Mouse (Mus musculus) T-cell, adult 2 months (primary cell): ENCODE data around the gene Fyb2.
"Not testable (repeated sequence)": the region's sequence is repeated elsewhere in the genome, so short reads cannot be mapped to it uniquely, and the experiment has no call there.

Experiments used
- DNase-seq: peaks from one replicate; pipeline ENCODE4 v3.0.0; 2022; ENCODE audit warnings: low spot score

Gene Fyb2

GRCm38 (mm10) chr4:104939535-104939934, 26.3 kb downstream of the Fyb2 start:
- no peak for DNase-seq

DNA sequence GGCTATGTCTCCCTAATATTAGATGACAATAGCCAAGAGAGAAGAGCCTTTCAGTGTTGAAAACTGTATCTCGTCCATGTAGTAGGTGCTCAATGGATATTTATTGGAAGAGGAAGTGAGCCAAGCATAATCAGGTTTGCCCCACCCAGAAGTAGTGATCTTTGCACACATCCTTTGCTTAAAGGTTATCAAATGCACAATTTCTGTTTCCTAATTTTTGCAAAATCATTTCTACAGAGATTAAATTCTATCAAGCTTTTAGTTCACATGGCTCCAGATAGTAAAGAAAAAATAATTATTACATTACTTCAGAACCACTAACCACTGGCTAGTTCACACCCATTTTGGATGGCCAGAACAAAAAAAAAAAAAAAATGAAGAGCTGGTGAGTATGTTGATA, 28.6 kb downstream of the Fyb2 start:
- DNase-seq: no peak

DNA sequence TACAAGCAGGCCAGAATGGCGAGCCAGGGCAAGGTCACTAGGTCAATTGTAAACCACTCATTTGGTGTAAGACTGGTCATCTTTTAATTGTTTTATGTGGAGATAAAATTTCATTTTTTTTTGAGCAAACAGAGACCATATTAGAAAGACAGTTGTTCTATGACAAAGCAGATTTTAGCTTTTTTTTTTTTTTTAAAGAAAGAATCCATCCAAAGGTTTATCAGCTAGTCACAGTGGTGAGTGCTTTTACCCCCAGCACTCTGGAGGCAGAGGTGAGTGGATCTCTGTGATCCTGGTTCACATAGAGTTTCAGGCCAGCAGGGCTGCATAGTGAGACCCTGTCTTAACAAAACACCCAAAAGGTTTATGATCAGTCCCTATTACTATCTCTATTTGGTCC, 31.2 kb downstream of the Fyb2 start:
- no peak for DNase-seq

DNA sequence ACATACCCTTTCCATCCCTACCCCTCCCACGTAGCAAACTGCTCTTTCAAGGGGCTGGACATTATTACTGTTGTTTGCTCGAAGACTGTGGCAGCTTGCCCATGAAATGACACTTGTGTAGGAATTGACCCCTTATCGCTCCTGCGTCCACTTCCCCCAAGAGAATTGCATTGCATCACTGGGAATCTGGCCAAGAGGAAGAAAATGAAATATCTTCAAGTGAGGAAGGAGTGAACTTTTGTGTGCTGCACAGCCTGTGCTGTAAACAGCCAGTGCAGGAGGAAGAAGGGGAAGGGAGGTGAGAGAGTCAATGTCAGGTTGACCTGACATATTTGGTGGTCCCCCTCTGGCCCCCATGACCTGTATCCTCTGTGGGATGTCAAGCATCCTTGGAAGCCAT, 35.6 kb downstream of the Fyb2 start:
- no peak for DNase-seq

GRCm38 (mm10) chr4:104949304-104949703, 36.0 kb downstream of the Fyb2 start:
- DNase-seq: no peak

GRCm38 (mm10) chr4:104951280-104951878, 38.1 kb downstream of the Fyb2 start:
- DNase-seq: no peak

DNA sequence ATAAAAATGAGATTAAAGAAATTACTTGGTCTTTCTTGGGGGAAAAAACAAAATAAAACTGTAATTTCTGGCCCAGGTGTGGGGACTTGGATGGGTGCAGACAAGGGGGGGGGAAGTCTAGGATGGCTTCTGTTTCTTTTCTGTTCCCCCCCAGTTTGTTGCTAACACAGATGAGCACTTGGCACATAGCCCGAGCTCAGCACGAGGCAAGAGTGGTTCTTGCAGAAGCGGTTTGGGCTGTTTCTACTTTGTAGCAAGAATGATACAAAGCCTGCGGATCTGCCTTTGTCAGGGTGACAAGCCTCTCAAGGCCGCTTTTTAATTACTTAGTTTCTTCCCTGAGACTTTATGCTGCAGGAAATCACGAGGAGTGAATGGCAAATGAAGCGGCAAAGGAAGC, 43.4 kb downstream of the Fyb2 start:
- no peak for DNase-seq

DNA sequence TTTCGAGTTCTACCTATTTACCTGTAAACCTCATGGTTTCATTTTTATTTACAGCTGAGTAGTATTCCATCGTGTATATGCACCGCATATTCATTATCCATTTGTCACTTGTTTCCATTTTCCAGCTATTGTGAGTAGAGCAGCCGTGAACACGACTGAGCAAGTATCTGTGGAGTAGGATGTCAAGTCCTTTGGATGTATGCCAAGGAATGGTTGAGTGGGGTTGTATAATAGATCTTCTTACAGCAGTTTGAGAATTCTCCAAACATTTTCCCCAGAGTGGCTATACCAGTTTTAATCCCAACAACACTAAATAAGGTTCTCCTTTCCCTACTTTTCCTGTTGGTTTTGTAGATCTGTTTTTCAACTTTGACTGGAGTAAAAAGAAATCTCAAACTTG, 48.2 kb downstream of the Fyb2 start:
- DNase-seq: no peak

DNA sequence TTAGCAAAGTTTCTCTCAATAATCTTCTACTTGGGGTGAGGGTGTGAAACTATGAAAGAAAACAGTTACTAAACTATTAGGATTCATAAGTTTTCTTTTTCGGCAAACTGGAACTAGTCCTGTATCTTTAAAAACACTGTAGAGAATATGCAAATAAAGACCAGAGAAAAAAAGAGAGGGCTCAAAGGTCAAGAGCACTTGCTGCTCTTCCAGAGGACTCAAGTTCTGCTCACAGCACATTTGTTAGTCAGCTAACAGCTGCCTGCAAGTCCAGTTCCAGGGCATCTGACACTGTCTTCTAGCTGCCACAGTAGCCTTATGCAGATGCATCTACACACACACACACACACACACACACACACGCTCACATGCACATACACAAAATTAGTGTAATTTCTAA, 59.4 kb downstream of the Fyb2 start:
- DNase-seq: no peak

GRCm38 (mm10) chr4:104975162-104975830, 62.0 kb downstream of the Fyb2 start:
- DNase-seq: no peak

GRCm38 (mm10) chr4:104985960-104986632, 72.8 kb downstream of the Fyb2 start:
- DNase-seq: no peak

- no peak for DNase-seq
Measured at GRCm38 (mm10) chr4:104987631-104988030, 74.4 kb downstream of the Fyb2 start.

DNA sequence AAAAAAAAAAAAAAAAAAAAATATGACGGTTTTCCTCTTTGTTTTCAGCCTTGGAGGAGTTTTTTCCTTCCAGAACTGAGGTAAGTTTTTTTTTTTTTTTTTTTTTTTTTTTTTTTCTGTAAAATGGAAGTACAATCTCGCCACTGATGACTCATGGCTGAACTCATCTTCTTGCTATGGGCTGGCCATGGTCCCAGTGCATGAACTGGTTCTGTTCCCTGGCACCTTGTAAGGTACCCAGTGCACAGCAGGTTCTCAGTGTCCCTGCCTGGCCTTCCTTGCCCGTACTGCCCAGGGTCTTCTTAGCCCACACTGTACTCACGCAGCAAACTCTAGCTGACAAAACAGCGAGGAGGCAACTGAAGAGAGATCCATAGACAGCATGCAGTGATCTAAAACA, 74.8 kb downstream of the Fyb2 start:
- no peak for DNase-seq

DNA sequence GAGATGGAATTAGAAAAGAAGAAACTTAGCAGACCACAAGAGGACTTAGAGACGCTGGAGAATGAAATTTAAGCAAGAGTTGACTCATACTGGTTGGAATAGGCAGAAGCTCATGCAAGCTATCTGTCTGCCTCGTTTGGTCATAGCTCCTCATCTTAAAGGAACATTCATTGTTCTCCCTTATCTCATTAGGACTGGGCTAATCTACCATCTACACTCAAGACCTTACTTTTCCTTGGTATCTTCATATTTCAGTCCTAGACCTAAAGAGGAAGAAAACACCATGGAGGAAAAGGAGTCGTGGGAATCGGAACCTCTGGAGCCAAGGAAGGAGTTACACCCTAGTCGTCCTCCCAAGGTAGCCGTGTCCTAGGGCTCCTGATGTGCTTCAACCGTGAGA, 75.5 kb downstream of the Fyb2 start:
- no peak for DNase-seq

DNA sequence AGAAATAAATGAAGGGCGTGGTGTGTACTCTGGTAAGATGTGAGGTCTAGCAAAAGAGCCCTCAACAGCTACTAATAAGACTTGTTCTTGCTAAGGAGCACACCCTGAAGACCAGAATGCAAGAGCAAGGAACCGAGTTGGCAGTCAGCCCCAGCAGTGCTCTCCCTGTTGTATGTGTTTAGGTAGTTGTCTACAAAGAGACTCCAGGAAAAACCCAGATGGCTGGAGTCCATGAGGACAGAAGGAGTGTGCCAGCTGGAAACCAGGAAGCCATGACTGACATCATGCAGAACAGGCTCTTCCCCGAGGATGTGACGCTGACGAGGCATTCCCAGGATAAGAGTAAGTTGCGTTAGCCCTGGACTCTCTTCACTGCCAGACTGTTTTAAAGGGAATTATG, 76.8 kb downstream of the Fyb2 start:
- DNase-seq: no peak

DNA sequence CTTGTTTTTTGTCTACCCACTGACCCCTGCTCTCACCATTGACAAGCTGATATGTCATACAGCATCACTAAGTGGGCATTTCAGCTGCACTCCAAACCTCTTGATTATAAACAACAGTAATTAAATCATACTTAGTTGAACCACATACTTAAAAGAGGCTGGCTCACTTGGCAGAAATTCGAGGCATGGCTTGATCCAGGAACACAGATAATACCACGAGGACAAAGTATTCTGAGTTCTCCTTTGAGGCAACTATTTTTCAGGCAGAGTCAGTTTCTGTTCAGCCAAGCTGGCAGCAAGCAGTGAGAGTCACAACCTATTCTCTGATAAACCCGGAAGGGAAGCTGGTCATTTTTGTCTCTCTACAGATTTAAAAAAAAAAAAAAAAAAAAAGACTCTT, 77.4 kb downstream of the Fyb2 start:
- DNase-seq: no peak

- no peak for DNase-seq
Measured at GRCm38 (mm10) chr4:104992271-104992670, 79.0 kb downstream of the Fyb2 start.

- DNase-seq: no peak
Measured at GRCm38 (mm10) chr4:104993140-104993874, 80.1 kb downstream of the Fyb2 start.

GRCm38 (mm10) chr4:104999702-105000101, 86.4 kb downstream of the Fyb2 start:
- DNase-seq: no peak

DNA sequence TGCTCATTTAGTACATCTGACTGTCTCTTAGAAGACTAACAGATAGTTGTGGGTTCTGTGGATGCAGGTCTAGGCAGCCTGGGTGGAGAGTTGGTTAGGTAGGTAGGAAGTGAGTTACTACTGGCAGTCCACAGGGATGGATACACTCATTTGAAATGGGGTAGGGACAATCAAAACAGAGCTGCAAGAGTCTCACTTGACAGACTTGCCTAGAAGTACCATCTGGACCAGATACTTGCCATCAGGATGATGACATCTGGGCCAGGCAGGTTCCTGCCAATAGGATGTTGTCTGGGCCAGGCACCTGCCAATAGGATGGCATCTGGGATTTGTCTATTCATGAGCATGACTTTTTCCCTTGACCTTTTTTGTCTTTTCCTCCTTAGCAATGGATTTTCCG, 88.5 kb downstream of the Fyb2 start:
- no peak for DNase-seq

DNA sequence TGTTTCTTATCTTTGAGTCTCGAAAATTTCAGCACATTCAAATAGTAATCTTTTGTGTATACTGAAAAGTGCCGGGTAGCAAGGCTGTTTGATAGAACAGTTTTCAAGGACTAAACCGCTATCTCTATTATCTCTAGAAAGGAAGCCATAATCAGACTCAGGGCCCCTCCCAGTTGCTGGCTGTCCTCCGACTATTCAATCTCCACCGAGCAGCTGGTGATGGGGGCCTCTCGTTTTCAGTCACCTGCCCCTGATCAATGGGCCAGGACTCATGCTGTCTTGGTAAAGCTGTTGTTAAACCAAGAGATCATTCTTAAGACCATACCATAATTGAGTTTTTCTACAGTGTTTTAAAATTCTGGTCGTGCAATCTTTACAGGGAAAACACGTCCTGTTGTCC, 90.9 kb downstream of the Fyb2 start:
- no peak for DNase-seq

- DNase-seq: not testable (repeated sequence)
Measured at GRCm38 (mm10) chr4:105004649-105005048, 91.4 kb downstream of the Fyb2 start.
